Mouse (Mus musculus) adrenal gland, adult 18-20 months (tissue): ENCODE results near the gene Ehd2. TPM values are rescaled to one million over a fixed set of nuclear protein-coding genes. Genes with fewer than 3 reads are reported as not detected.
"Not testable (repeated sequence)": the region's sequence is repeated elsewhere in the genome, so short reads cannot be mapped to it uniquely, and the experiment has no call there.

Experiments used
- DNase-seq, 2 experiments: peaks; one replicate each; pipeline ENCODE4 v3.0.0; 2021 to 2022; ENCODE audit warnings: low spot score in 2 of 2
- total RNA-seq, 2 experiments: library from RNA; stranded (reverse); gene quantifications; 1 replicate in 1 of 2; 2 replicates in 1 of 2; pipeline ENCODE4 v1.2.3; 2021

The Ehd2 gene
- total RNA-seq, 2 experiments from 2014 or later, result 28.7 to 121 TPM

- DNase-seq, result peak; percentile 84 to 91
Observed at GRCm38 (mm10) chr7:15948381-15948941, 18.9 kb downstream of the Ehd2 start.

GRCm38 (mm10) chr7:15947653-15948260, 19.6 kb downstream of the Ehd2 start:
- no peak for DNase-seq

DNA sequence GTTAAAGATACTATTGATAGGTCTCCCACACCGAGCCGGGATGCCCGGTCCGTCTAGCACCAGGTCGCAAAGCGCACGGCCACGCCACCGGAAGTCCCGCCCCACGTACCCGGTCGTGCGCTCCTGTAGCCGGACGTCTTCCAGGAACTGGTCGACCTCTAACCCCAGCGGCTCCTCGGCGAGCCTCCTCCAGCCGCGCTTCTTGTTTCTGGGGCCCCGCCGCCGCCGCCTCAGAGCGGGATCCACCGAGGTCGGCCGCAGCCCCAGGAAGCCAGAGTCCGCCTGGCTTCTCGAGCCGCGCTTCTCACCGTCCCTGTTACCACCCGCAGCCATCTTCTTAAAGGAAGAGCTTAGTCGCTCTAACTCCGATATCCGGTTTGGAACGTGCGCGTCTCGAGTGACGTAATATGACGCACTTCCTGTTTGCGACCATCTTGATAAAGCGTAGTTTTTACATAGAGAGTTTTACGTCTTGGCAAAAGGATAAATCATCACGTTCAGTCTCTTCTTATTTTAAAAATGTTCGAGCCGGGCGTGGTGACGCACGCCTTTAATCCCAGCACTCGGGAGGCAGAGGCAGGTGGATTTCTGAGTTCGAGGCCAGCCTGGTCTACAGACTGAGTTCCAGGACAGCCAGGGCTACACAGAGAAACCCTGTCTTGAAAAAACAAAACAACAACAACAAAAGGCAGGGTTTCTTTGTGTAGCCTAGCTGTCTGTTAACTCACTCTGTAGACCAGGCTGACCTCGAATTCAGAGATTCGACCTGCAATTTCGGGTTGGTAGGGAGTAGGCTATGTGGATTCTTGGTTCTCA, 21.4 kb downstream of the Ehd2 start, which contains the start of gene Nop53:
Gene Nop53, minus strand, starts transcription at position 354 of the 816 bp plus-strand sequence.
- DNase-seq, result peak; percentile 89 to 90

- DNase-seq, result no peak
Observed at GRCm38 (mm10) chr7:15945211-15945610, 22.2 kb downstream of the Ehd2 start.

DNA sequence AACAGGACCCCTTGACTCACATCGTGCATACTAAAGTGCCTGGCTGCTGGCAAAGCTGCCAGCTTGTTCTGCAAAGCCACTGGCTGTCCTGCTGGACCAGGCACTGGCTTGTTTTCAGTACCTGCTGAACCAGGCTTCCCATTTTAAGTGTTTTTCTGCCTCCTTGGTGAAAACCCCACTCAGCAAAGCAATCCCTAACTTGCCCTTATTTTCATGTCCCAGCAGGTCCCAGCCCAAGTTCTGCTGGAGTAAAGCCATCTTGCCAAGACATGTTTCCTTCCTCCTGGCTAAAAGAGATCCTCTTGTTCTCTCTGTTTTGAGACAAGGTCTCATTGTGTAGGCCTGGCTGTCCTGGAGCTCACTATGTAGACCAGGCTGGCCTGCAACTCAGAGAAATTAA, 23.1 kb downstream of the Ehd2 start:
- DNase-seq, result no peak

- DNase-seq, result no peak
Observed at GRCm38 (mm10) chr7:15938621-15939020, 28.7 kb downstream of the Ehd2 start.

DNA sequence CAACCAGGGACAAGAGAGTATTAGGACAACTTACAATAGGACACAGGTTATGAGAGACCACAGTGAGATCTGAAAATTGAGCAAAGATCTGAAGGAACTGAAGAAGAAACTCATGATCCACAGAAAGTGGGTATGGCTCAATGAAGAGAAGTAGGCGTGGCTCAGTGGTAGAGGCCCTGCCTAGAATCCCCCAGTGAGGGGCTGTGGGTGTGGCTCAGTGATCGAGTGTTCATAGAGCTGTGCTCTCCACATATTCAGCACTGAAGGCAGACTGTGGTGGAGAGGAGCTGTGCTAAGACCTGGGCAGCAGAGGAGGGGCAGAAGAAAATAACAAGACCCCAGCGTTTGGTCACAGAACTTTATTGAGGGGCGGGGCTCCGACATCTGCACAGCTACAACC, 29.9 kb downstream of the Ehd2 start:
- no peak for DNase-seq

DNA sequence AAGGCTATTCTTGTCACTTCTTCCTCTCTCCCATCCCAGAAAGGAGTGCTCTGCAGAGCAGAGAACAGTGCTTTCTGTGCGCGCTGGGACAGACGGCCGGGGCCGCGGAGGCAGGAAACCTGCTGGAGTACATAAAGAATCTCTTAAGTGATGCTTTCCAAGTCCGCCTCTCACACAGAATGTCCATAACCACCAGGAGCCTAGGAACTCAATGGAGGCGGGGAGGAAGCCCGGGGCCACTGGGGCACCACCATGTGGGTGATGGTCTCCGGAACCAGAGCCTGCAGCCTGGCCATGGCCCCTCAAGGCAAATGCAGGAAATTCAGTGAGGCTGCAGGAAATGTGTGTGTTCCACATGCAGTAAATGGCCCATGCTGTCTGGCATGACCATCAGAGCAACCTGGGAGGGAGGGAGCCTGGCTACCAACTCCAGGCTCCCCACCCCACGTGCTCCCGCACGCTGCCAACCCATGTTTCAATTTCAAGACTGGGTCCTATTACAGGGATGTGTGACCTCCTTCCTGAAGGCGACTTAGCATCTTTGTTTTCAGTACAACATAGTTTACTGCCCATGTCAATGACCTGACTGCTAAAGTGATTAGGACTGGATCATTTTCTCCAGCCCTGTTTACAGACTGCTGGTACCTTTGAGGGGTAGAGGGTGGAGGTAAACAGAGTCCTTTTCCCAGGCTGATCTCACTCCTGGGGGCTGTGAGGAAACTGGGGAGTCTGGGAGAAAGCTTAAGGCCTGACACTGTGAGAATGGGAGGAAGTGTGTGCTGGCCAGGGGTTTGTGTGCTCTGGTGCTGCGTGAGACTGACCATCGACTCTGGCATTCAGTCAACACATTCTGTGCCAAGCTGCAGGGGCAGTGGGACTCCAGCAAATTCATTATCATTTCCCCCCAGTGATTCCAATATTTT, 33.7 kb downstream of the Ehd2 start:
- no peak for DNase-seq

DNA sequence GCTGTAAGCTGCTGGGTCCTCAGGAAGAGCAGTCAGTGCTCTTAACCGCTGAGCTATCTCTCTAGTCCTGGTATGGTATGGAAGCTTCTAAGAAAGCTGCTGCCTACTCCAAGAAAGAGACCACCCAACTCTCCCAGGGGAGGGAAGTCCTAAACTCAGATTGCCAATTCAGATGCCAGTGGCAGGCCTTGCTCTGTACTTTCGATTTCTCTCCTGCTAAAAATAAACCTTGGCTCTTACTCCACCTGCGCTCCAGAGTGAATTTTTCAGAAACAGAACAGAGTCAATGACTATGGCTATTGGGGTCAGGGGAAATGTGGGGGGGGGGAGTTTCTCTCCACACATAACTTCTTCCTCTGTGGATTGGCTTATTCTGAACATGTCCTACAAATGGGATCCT, 35.7 kb downstream of the Ehd2 start:
- no peak for DNase-seq

DNA sequence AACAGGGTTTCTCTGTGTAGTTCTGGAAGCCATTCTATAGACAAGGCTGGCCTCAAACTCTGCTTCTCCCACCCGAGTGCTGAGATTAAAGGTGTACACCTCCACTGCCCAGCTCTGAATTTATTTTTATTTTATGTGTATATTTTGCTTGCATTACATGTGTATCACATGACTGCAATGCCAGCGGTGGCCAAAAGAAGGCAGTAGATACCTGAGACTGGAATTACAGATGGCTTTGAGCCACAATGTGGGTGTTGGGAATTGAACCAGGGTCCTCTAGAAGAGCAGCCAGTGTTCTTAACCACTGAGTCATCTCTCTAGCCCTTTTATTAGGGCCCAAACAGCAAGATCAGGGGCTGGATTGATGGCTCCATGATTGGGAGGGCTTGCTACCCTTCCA, 36.8 kb downstream of the Ehd2 start:
- DNase-seq, result no peak

DNA sequence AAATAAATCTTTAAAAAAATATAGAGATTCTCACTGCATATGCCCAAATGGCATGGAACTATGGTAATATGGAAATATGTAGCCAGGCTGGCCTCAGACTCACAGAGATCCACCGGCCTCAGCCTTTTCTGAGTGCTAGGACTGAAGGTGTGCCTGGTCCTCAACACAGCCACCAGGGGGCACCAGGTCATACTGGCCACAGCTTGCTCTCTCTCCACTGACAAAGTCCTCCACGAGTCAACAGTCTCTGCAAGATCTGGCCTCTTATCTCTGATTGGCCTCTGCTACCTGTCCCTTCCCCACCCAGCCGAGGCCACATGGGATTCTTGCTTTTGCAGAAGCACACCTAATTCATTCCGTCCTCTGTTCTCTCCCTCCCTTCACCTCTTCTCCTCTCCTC, 37.5 kb downstream of the Ehd2 start:
- DNase-seq, result peak; percentile 64 to 74

GRCm38 (mm10) chr7:15922220-15922773, 45.1 kb downstream of the Ehd2 start, which contains the start of gene Selenow:
Selenow (minus strand) TSS chr7:15922402.
- DNase-seq, result peak; percentile 84 to 89

DNA sequence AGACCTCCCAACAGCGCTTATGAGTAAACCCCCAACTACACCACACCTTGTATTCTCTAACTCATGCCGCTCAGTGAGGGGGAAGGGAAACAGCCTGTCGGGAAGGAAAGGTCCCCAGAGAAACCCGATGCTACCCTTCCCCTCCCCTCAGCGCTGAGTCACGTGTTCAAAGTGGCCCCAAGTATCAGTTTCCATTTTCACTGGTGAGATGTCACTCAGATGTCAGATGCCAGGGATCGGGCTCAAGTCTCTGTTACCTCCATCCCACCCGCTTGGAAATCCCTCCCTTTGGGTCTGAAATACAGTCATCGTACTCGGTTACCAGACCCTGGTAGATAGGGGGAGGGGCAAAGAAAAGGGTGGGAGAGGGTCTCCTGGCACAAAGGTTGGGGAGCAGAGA, 45.6 kb downstream of the Ehd2 start:
- no peak for DNase-seq

DNA sequence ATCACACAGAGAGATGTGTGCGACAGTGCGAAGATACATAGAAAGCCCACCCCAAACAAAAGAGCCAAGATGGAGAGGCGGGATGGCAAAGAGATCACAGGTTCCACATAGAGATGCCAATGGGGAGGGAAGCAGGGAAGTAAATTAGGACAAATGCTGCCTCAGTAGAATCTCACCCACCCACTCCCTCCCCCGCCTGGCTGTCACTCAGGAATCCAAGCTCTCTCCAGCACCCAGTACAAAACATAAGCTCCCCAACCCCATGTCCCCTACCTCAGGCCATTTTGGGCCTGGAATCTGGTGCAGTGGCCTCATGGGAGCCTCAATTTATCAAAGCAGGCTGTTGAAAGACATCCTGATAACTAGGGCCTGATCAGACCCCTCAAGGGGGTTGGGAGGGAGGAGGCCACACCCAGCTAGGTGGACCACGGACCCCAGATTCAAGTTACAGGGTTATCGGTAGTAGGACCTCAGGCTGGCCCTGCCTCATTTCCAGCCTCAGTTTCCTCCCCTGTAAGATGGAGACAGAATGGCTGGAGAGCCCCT, 46.6 kb downstream of the Ehd2 start:
- no peak for DNase-seq

GRCm38 (mm10) chr7:15919947-15920346, 47.4 kb downstream of the Ehd2 start:
- no peak for DNase-seq

GRCm38 (mm10) chr7:15918371-15918770, 49.0 kb downstream of the Ehd2 start:
- DNase-seq, result no peak

DNA sequence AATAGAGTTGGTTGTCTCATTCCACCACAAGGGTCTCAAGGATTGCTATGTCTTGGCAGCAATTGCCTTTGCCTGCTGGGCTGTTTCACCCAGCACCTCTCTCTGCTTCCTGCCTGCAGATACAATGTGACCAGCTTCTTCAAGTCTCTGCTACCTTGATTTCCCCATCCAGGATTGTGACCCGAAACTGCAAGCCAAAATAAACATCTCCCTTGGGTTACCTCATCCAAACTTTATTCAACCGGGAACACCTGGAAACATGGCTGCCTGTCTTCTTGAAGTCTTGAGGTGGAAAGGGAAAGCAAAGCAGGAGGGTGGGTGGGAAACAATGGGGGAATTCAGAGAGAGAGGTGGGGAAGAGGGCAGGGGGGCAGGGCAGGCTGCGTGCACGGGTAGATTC, 50.4 kb downstream of the Ehd2 start:
- DNase-seq, result no peak

DNA sequence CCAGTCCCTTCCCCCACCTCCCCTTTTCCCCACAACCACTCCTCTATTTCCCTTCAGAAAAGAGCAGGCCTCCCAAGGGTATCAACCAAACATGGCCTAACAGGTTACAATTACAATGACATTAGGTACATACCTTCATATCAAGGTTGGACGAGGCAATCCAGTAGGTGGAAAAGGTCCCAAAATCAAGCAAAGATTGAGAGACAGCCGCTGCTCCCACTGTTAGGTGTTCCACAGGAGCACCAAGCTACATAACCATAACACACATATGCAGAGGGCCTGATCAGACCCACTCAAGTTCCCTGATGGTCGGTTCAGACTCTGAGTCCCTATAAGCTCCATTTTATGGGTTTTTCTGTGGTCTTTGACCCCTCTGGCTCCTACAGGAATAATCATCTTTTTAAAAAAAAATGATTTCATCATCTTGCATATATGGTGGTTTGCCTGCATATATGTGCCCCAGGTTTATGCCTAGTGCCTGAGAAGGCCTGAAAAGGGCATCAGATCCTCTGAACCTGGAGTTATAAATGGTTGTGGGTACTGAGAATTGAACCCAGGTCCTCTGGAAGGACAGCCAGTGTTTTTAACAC, 51.1 kb downstream of the Ehd2 start:
- DNase-seq, result no peak

GRCm38 (mm10) chr7:15915695-15916094, 51.7 kb downstream of the Ehd2 start:
- DNase-seq, result not testable (repeated sequence)

- DNase-seq, result no peak
Observed at GRCm38 (mm10) chr7:15914751-15915150, 52.6 kb downstream of the Ehd2 start.
